Mouse (Mus musculus) megakaryocyte progenitor cell, adult 5-6 weeks (primary cell): ENCODE measurements at regions not wholly inside any gene's neighbourhood (a gene's known extent, or its start where the extent isn't known, plus 50 kb on each side); places are given as distances from the start of the nearest gene placed in this dataset.

Experiments used
- ATAC-seq: replicated peaks from 2 replicates; pipeline ENCODE4 v1.8.0; 2016; ENCODE audit warnings: mild to moderate bottlenecking, moderate TSS enrichment, inconsistent platforms; ENCODE audit not compliant: poor library complexity

DNA sequence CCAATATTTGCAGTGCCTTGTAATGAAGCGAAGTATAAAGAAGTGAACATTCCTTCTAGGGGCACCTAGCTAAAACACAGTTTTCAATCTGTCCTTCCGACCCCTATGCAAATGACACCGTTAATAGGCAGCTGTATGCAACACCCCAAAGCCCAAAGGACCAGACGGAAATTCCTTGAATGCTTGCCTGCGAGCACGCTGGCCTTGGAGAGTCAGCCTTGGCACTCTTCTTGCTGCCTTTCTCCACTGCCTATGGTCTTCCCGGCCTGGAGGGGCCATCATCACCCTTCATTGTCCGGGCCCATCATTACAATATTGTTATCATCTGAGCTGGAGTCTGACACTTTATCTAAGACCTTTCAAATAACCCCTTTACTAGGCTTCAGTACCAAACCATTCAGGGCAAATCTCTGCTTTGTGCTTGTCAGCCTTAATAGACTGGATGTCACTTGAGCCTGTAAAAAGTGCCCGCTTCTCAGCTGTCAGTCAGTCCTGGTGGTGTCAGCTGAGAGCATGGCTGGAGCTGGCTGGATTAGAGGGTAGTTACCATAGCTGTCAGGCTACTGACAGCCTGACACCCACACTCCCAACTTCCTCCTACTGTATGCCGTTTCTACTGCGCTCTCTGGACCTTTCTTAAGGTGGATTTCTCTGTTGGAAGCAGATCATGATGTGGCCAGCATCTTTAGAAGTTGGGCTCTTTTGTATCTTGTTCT lies 290.6 kb upstream of the Atp5g3 start:
- ATAC-seq: no peak

DNA sequence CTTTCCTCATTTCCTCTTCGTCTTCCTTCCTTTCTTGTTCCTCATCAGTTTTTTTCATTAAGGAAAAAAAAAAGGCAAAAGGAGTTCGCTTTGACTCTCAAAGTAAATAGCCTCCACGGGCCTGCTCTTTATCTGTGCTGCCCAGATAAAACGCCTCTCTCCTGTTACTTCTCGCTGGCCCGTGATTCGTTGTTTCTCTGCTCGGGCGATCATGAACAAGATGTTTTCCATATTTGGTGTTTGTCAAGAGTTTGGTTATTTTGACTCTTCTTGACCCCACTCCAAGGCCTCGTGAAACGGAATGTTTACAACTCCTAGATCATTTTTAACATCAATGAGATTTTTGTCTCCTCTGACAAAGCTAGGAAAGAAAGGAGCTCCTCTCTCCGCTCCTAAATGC lies 288.4 kb upstream of the Atp5g3 start:
- no peak for ATAC-seq

- ATAC-seq: no peak
Measured at GRCm38 (mm10) chr2:74187963-74188790, 277.1 kb upstream of the Atp5g3 start.

DNA sequence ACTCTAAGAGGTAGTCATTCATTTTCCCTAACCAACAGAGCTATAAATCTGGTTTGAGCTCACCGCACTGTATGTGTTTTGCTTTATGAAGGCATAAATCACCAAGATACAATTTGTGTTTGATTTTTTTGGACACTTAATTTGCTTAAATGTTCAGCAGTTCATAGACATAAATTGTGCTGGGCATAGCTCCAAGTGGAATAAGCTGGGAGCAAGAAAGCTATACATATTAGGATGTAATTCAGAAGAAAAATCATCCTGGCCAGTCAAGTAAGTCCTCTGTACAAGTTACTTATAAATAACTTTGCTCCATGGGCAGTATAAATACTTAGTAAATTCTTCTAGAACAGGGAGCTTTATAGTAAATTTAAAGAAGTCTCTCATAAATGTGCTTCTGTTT lies 267.0 kb upstream of the Atp5g3 start:
- ATAC-seq: no peak

DNA sequence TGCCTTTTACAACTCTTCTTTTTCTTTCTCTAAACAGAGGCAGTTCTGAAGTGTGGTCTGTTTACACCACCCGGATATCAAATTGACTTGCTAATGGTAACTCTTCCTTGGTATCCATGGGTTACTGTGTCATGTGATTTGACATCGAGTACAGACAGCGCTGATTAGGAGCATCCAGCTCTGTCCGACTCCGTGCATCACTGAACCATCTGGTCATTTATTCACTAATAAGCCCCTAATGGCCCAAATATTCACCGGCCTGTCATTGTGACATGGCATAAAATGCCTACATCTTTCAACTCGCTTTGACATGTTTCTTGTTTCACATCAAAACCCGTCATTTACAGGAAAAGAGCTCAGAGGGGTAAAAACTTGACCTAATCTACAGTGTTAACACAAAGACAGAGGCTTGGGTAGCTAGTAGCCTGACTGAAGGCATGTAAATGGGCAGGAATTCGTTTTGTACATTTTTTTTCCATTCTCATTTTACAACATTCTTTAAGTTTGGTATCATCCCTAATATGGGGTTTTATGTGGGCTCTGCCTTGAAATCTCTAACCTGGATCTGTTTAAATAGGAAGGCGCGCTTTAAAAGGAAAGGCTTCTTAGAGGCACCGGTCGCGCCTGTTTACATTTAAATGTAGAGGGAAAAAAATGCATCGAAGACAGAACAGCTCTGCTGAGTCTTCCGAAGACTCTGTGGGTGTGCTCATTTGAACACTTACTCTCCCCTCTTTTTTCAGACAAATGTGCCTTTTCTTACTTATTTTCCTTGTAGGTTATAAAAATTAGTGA lies 257.8 kb upstream of the Atp5g3 start:
- ATAC-seq: no peak

DNA sequence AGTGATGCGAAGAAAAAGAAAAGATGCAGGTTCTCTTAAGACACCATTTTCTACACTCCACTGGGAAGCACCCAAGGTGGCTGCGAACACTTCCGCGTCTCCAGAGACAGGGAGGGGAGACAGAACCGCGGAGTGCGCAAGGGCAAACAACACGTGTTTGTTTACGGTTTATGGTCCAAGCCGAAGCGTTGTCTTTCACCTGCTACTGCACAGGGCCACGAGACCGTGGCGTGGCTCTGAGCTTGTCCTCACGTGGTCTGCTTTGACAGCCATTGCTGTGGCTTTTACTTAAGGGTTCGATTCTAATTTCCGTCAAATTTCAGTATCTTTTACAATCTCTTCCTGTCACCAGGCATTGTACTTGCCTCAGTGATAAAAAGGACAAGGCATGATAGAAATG lies 257.2 kb upstream of the Atp5g3 start:
- ATAC-seq: no peak

GRCm38 (mm10) chr2:74154062-74154461 lies 242.9 kb upstream of the Atp5g3 start:
- no peak for ATAC-seq

DNA sequence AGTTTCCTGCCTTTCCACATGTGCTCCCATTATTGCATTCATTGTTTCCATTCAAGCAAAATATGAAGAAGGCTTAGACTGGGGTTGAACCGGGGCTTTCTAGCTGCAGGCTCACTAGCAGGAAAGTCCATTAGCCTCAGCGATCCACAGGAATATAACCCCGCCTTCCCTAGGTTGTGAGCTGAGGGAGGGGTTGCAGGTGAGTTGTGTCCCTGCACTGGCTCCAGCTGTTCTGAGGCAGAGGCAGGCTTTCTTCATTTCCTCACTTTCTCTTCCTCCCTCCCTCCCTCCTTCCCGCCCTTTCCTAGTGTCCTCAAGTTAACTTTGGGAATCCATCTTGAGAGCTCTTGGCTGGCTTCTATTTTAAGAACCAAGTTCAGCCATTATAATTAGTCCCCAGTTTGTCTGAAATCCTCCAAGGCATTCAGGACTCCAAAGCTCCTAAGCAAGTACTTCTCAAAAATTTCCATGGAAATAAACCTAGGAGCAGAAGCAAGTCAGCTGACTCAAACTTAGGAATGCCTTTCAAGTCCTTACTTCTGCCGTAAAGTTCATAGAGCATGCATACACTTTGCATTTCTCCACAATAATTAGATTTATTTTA lies 242.2 kb upstream of the Atp5g3 start:
- no peak for ATAC-seq

GRCm38 (mm10) chr2:74152534-74153246 lies 241.6 kb upstream of the Atp5g3 start:
- no peak for ATAC-seq

- no peak for ATAC-seq
Measured at GRCm38 (mm10) chr2:74147193-74147592, 236.1 kb upstream of the Atp5g3 start.

- ATAC-seq: no peak
Measured at GRCm38 (mm10) chr2:74136624-74137003, 225.5 kb upstream of the Atp5g3 start.

DNA sequence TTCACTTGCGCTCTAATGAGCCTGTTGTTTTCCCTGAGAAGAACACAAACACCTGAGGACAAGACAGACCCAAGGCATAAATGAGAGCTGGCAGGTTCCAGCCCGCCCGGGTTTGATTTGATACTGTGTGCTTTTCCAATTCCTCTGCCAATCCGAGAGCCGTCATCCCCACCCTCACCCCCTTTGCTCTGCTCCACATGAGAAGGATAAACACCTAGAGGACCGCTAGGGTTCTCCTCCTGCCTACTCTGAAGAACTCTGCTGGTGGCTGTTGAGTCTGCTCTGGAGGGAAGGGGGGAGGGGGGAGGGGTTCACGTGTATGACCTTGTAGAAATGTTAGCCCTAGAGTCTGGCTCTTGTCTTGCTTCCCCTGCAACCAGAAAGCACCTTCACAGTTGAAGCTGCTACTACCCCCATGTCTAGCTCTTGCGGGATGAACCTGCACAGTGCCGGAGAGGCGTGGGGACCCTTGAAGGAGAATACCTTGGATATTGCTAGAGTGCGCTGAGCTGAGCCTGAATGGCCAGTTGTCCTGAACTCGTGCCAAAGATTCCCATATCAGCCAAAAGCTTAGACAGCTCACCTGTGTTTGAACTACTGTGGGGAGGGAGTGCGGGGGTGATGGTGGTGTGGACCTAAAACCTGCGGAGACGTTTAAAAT lies 225.0 kb upstream of the Atp5g3 start:
- no peak for ATAC-seq

DNA sequence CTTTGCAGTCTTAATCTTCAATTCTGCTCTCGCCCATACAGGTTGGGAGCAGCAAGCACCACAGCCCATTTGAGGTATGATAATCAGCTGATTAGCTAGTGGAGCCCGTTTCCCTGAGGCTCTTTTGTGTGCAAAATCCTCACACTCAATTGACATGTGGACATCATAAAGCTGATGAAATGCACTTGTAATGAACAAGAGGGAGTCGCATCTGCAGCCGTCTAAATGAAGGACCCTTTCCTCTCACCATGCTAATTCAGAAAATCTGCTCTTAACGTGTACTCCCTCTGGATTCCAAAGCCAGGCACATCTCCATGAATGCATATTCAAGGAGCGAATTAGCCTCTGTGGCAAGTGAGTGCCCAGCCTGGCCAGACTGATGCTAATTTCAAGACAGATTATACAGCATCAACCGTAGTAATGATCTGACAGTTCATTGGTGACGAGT lies 219.0 kb upstream of the Atp5g3 start:
- ATAC-seq: no peak

DNA sequence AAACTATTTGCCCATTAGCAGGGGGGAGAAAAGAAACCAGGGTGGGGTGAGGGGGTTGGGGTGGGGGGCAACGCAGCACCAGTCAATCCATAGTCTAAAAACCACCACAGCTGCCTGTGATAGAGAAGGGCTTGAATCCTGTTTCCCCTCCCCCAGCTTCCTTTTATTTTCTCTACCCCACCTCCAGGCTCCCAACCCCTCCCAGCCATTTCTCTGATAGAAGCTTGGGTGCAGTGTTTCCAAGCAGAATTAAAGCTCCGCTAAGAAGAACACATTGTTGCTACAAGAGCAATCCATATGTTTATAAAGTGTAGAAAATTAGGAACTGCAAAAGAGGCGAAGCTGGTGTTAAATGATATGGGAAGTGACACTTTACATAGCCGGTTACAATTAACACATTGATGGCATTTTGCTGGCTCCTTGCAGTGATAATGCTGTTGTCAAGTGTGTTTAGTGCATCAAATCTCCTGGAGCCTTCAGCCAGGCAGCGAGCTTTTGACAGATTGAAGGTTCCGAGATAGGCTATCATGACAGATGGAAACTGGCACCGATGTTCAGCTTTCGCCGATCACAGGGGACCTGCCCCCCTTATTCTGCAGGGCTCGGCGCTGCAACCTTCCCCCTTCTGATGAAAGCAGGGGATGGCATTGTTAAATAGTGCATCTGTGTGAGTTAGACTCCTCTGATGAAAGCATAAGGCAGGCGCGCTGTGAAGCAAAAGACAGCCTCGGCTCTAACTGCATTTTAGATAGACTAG lies 217.8 kb upstream of the Atp5g3 start:
- ATAC-seq: no peak

GRCm38 (mm10) chr2:74127136-74127535 lies 216.0 kb upstream of the Atp5g3 start:
- no peak for ATAC-seq

DNA sequence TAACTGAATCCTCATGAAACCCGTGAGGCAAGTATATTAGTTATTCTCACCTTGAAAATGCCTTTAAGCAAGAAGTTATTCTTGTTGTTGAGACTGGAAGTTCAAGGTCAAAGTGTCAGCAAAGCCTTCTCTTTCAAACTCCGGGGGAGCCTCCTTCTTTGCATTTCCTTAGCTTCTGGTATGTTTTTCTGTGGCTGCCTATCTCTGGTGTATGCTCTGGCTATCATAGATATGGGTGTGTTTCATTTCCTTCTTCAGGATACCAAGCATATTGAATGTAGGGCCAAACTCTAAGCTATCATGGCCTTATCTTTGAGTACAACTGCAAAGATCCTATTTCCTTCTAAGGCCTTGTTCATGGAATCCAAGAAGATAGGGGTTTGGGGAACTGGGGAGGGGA lies 213.1 kb upstream of the Atp5g3 start:
- no peak for ATAC-seq

DNA sequence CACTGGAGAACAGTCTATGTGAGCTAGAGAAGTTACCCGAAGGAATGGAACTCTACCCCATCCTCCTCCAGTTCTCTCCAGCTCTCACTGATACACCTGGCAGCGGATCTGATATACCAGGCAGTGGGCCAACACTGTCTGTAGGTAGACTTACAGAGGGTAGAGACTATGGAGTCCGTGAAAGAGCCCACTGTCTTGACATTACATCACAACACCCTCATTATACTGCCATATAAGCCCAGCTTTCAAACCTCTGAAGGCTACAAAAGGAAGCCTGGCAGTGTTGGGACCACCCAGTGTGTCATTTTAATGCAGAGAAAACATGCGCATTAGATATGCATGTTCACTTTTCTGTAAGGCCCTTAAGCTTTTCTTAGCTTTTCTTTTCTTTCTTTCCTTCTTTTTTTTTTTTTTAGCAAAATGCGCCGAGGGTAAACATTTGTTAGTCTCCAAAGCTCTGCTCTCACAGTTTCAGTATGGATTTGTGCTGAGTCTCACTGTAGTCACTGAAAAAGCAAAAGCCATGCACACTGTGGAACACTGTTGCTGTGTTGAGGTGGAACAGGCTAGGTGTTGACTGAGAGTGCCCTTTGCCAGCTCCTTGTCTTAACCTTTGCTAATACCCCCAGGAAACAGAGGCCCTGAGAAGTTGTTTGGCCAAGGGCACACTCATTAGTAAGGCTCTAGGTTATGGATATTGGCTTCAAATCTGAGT lies 212.4 kb upstream of the Atp5g3 start:
- no peak for ATAC-seq

DNA sequence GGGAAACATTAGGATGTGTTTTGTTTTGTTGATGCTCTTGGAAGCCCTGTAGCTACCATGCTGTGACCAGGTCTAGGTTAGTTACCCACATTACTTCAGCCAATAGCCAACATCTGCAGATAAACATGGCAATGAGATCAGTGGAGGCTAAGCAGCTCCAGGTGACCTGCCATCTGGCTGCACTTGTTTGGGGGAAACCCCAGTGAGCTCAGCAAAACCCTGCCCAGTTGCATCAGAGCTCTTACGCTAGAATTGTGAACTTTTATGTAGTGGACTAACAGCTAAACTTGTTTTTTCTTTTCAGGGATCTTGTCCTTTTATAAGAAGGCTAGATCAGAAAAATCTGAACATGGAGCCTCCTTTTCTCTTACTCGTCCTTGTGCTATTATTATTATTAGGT lies 211.8 kb upstream of the Atp5g3 start:
- no peak for ATAC-seq

DNA sequence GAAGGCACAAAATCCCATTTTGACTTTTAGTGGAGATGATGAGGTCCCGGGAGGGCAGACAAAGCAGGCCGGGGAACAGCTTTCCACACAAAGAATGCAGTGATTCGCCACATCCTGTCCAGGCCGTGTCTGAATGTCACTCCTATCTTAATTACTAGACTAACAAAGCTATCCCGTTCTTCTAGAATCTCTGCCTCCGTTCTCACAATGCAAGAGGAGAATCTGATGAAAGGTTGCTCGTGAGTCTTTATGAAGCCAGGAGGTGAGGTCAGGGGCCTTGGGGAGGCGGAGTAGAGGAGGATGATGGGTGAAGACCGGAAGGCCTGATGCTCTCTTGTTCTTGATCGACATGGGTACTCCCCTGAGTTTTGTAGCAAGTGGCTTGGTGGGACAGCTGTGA lies 208.9 kb upstream of the Atp5g3 start:
- no peak for ATAC-seq
